Mouse (Mus musculus) retina, embryonic 14.5 days (tissue): Measurements from ENCODE around the gene Cuedc1.
"Not testable (repeated sequence)": the region's sequence is repeated elsewhere in the genome, so short reads cannot be mapped to it uniquely, and the experiment has no call there.

Experiments used
- DNase-seq: peaks from one replicate; pipeline ENCODE4 v3.0.0-alpha.2; 2015; ENCODE audit warnings: low spot score

Gene Cuedc1

DNA sequence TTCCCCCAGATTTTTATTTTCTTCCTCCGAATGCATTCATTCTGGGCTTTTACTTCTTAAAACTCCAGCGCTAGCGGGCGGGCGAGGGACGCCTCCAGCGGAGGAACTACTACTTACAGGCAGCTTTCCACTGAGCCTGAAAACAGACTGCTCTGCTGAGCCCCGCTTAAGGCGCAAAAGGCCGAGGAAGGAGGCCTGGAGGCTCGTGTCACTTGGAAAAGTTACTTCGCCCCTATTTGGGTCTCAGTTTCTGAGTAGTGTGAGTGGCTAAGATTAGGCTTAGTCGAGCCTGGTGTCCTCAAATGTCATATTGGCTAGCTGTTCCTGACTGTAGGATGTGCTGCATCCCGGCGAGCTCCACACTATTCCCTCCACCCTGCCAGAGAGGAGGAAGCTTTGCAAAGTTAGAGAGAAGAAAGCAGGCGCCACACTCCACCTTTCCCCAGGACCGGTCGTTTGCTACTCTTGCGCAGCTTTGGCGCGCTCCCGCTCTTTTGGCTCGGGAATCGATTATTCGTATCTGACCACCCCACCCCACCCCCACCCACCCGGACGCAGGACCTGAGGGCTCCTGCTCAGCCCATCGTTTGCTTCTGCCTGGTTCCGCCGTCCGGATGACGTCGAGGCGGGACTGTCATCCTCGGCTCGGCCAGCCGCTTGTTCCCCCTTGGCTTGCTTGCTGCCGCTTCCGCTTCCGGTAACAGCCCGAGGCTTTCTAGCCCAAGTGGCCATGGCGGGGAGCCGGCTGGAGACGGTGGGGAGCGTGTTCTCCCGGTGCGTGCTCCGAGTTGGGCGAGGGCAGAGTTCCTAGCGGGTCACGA, 106.1 kb downstream of the Cuedc1 start, which contains the start of gene Mrps23:
TSS of gene Mrps23 (plus strand) at position 677 of the 821 bp plus-strand sequence.
- DNase-seq = peak; percentile 92

DNA sequence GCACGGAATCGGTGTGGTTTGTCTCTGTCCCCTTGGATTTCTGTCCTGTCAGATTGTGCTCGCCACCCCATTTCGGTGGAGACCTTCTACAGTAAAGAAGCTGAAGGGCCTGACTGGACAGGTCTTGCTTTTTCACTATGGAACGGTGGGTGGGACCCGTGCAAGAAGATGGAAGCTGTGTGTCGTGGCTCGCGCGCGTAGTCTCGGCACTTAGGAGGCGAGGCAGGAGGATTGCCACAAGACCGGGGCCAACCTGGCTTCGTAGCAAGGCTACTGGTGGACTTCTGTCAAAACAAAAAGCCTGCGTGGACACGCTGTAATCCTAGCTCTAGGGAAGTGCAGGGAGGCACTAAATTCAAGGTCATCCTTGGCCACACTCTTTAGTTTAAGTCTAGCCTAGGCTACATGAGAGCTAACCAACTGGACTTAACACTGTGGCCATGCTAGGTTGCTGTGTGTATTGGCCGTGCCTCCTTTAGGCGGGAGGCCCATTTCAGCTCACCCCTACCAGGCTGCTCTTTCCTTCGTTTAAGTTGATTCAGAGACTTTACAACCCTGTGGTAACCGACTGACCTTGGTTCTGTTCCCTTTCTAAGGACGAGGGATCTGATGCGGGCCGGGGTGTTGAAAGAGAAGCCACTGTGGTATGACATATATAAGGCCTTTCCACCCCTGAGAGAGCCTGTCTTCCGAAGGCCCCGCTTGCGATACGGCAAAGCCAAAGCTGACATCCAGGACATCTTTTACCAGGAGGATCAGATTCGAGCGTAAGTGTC, 106.9 kb downstream of the Cuedc1 start:
- DNase-seq = no peak

DNA sequence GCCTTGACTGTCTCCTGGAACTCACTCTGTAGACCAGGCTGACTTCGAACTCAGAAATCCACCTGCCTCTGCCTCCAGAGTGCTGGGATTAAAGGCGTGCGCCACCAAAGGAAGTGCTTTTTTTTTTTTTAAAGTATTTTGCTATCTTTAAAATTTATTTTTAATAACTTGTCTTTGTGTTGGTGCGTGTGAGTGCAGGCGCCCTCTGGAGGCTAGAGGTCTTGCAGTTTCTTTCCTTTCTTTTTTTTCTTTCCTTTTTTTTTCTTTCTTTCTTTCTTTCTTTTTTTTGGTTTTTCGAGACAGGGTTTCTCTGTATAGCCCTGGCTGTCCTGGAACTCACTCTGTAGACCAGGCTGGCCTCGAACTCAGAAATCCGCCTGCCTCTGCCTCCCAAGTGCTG, 108.7 kb downstream of the Cuedc1 start:
- not testable (repeated sequence) for DNase-seq

DNA sequence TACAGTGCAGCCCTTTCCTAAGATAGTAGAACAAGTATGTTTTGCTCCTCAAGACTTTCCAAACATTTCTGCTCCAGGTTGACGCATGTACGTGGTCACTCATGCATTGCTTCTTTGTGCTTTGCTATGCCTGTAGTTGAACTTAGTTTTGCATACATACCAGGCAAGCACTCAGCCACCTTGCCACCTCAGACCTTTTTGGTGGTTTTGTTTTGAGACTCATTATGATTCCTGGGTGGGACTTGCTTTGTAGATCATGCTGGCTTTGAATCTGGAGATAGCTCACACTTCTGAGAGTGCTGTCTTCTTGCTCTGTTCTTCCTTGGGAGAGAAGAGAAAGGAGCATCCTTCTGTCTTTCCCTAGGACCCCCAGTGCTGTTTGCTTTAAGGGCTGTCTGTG, 109.8 kb downstream of the Cuedc1 start:
- DNase-seq = no peak

DNA sequence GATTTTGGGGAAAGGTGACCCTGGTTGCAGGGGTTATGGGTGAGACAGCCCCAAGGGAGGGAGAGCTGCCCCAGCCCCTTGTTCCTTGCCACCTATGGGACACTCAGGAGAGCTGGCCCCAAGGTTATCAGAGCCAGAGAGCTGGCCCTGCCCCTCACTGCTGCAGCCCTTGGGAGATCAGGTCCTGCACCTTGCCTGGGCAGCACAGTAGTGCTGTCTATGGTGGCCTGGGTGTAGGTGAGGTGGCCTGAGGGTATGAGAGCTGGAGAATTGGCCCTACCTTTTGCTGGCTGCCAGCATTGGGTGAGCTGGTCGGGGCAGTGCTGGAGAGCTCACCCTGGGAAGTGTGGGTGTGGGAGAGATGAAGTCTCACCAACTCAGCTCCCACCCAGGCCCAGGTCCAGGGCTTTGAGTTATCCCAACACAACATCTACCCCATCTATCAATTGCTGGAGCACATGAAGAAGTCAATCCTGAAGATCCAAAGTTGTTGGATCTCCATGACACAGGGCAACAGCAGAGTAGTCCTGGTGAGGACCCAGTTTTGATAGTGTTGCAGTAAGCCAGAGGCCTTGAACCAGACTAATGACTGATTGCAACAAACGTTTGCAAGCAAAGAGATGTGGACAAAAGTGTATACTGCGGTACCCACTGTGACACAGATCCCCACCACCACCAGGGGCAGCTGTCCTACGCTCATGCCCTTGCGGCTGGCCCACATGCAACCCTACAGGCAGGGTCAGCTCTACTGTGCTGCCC, 114.1 kb downstream of the Cuedc1 start:
- no peak for DNase-seq

DNA sequence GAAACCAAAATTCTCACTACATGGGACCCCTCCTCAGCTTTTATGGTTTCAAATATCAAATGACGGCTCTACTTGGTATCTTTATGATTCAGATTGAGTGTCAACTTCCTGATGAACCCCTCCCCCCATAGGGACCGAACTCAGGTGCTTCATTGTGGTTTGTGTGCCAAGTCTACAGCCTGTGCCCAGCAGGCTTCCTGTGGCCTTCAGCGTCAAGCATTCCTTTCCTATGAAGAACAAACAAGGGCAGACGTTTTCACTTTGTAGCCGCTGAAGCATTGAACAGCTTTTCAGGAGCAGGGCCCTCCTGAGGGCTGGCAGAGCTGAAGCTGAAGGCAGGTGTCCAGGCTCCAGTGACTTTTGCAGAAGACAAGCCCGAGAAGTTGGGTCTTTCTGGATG, 115.9 kb downstream of the Cuedc1 start:
- no peak for DNase-seq

DNA sequence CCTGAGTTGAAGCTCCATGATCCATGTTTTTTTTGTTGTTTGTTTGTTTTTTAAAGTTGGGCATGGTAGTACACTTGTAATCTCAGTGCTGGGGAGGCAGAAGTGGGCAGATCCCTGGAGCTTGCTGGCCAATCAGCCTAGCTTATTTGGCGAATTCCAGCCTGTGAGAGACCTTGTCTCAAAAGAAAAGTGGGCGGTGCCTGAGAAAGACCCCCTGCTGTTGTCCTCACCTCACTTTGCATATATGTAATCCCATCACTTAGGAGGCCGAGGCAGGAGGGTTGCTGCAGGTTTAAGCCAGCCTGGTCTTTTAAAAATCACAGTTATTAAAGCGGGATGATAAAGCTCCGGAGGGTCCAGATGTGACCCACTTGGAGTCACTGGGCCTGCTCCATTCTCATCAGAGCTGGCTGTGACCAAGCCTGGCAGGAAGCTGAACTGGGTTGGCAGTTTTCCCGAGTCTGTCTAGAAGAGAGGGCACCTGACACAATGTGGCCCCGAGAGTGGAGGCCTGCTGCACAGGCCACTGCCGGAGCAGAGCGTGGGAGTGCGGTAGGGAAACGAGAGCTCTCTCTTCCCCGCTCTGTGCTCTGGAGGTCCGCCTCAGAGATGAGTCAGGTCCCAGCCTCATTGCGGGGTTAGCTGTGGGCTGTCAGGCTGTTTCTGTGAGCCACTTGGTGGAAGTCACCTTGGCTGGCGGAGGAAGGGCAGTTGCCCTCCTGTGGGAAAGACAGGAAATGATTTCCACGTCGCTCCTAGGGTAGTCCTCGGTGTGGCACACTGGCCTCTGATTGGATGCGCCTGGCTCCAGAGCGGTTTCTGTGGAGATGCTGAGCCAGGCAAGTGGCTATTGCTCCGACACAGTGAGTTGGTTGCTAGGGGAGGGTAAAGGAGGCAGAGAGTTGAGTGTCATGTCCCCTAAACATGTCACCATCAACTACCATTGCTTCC, 117.3 kb downstream of the Cuedc1 start:
- no peak for DNase-seq

DNA sequence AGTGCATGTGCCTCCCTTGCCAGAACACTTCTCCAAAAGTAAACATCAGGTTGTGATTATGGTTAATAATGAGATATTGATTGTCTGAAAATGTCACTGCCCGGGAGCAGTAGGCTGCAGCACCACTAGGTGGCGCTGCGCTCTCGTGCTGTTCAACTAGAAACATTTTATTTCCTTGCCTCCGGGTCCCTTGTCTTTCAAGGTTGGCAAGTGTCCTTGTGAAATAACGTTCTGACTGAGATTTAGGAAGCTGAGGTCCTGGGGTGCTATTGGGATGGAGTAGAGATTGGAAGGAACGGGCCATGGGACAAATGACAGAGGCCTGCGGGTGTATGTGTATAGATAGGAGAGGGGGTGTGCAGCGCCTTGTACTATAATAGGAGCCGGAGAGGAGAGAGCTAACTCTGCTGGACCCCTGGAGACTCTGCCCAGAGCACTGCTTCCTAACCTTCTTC, 118.4 kb downstream of the Cuedc1 start:
- peak; percentile 92 for DNase-seq

DNA sequence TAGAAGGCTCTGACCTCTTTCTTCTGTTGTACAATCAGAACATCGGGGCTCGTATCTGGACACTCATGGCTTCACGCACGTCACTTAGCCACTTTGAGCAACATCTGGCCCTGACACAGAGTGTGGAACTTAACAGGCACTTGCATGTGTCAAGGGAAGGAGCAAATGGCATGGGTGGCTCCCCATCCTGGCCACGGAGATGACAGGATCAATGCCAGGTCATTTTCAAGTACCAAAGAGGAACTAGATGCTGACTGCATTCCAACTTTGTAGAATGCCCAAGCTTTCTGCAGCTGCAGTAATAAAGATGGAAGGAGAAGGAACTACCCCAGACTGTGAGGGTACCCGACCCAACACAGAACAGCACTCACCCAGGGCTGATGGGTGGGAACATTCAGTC, 120.3 kb downstream of the Cuedc1 start:
- DNase-seq = no peak

DNA sequence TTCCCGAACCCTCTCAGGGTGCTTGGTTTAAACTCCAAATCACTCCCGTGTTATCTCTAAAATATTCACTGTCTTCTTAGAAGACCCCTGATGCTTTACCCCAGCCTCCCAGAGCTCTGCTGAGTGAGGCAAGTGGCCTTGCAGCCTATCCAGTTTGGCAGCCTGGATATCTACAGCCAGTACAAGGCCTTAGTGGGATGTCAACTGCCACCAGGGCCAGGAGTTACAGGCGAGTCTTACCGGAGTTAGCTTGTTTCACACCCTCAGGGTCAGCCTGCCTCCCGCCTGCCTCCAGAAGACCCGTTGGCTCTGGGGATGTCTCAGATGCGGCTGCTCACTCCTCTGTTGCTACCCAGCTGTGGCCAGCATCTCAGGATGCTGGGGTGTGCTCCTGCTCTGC, 120.7 kb downstream of the Cuedc1 start:
- DNase-seq = no peak

DNA sequence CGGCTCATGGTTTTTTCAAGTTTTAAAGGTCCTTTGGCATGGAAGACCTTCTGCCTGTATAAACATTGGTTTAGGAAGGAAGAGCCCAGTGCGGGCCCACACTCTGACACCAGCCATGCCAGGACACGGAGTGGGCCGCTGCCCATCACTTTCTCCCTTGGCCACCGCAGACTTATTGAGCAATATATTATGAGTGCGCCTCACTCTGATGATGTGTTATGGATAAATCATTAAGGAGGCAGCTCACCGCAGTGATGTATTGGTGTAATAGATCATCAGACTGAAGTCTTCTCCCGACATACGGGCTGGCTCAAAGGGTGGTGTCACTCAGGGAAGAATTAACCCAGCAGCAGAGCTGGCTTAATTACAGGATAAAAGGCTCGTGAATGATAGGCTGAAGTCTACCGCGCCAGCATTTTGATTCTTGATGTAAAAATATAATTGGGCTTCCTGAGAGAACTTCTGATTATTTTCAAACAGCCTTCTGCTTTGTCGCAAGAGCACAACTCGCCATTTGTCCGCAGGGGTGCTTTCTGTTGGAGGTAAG, 124.1 kb downstream of the Cuedc1 start:
- DNase-seq = no peak

DNA sequence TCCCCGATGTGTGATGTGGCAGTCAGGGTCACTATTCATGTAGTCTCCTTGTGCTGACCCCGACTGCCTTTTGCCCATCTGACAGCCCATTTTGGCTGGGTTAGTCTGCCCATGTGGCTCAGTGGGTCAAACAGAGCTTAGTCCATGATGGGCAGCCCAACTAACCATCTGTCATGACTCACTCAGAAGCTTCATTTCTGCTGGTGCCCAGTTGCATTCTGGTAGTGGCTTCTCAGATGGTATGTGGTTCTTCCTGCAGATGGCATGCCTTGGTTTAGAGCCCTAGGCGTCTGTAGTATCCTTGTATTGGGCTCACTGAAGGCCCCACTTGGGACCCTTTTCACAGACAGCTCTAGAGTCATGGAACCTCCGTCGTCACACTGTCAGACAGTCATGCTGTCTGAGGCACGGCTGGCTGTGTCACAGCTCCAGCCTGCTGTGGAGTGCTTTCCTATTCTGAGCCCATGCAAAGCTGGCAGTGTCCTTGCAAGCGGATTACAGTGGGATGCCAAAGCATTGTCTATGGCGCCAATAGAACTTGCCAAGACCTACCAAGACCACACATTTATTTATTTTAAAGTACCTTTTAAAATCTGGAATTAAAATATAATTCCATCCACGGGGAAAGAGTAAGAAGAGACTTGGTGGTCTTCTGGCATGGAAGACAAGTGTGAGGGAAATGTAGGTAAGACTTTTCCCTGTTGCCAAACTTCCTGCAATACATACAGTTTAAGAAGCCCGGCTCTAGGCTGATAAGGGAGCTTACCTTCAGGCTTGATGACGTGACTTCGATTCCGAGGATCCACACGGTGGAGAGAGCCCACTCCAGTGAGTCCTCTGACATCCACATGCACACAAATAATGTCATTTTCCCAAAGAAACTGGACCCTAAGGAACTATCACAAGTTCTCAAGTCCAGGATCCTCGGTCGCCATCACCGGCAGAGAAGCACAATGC, 129.4 kb downstream of the Cuedc1 start:
- no peak for DNase-seq

DNA sequence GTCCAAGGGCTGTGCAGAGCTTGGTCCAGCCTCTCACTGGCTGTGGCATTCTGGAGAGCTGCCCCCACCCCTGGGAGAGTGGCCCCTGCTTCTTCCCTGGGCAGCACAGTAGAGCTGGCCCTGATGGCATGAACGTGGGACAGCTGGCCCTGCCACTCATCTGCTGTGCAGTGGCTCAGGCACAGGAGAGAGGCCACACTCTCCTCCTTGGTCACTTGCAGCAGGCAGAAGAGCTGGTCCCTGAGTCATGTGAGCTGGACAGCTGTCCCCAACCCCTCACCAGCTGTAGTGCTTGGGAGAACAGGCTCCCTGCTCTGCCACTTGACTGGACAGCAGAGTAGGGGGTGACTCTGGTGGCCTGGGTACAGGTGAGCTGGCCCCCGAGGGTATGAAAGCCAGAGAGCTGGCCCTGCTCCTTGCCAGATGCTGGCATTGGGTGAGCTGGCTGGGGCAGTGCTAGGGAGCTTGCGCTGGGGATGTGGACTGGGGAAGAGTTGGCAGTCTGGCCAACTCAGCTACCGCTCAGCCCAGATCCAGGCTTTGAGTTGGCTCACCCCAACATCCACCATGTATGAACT, 133.4 kb downstream of the Cuedc1 start:
- no peak for DNase-seq

DNA sequence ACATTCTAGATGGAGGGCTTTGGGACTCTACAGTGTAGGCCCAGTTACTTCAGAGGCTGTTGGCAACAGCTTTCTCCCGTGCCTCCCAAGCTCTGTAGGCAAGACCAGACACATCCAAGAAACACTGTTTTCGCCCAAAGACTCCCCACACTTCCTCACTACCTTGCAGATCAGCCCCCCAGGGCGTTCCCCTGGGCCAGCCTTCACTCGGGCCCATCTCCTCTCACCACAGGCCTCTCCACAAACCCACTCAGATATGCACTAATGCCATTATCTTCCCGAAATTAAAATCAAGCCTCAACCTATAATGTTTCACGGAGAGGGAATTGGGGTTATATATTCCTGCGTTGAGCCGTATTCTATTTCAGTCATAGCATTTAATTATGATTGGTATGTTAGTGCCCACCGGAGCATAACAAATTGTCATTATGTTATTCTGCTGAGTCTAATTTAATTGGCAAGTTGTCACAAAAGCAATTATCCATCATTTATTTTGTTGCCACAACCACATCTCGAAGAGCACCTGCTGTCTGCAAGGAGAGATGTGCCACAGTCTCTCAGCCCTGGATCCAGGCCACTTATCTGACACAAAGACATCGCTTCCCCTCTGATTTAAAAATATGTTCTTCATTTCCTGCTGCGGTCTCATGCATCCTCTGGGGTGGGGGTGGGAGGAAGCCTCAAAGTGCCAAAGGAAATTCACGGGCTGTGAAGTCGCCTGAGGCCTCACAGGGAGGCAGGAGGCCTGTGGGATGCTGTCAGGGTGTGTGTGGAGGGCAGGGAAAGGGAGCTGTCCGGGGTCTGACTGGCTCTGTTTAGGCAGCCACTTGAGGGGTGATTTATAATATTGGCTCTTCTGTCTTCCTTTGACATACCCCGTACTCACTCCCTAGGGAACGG, 135.9 kb downstream of the Cuedc1 start:
- peak; percentile 82 for DNase-seq

DNA sequence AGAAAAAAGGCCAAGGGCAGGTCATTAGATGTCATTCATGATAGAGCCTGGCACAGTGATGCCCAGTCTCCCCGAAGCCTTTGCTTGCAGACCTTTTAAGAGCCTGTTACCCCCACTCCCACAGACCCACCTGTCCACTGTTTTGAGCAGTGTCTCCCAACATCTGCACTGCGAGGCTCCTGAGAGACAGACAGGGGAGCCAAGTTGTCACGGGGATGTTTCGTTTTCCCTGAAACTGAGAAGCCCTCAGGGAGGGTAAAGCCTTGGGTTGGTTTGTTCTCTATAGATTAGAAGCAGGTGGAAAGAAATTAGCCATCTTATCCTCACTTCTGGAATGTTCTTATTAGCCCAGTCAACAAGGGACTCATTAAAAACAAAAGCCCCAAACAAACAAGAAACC, 136.9 kb downstream of the Cuedc1 start:
- DNase-seq = no peak

DNA sequence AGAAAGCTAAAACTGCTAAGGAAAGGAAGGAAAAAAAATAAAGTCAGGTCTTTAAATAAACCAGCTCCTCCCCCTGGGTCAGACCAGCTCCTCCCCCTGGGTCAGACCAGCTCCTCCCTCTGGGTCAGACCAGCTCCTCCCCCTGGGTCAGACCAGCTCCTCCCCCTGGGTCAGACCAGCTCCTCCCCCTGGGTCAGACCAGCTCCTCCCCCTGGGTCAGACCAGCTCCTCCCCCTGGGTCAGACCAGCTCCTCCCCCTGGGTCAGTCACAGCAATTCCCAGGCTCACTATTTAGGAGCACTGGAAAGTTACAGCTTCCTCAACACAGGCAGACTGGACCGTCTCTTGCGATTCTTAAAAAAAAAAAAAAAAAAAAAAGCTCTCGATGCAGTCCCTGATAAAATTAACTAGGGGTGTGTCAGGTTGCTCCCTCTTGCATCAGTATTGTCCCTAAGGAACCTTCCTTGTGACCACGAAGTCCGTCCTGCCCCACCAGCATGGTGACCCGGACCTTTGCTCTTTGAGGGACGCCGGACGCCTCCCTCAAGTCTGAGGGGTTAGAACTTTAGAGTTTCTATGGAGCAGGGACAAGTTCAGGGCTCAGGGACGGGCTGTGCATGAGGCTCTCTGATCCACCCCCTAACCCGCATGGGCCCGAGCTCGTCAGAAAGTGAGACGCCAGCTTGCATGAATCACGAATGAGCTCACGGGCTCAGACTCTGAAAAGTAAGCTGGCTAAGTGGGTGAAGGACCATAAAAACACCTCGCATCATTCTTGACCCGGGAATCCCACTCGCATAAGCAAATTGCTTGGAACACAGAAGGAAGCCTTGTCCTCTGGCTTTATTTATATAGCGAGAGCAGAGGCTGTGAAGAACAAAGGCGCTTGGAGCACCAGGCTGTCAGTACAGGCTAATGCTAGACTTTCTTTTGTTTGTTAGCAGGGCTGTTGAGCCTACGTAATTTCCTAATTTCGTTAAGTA, 137.7 kb downstream of the Cuedc1 start:
- peak; percentile 53 for DNase-seq

DNA sequence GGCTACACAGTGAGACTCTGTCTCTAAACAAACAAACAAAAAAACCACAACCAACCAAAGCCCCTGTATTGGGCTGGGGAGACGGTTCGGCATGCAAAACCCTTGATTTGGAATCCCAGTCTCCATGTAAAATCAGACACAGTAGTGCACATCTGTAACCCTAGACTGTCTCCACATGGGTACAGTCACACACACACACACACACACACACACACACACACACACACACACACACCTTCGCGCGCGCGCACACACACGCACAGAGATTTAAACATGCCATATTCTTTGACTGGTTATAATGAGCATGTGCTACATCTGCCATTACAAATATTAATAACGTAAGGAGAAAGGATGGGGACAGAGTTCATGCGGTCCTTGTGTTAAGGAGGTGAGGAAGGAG, 142.4 kb downstream of the Cuedc1 start:
- DNase-seq = no peak
